Mouse (Mus musculus): ENCODE measurements around the gene Kif6. TPM values are rescaled to one million over a fixed set of nuclear protein-coding genes. Genes with fewer than 3 reads are reported as not detected.

Gene Kif6
- polyA plus RNA-seq, 1 experiment from 2014 or later: 3.1 TPM

DNA sequence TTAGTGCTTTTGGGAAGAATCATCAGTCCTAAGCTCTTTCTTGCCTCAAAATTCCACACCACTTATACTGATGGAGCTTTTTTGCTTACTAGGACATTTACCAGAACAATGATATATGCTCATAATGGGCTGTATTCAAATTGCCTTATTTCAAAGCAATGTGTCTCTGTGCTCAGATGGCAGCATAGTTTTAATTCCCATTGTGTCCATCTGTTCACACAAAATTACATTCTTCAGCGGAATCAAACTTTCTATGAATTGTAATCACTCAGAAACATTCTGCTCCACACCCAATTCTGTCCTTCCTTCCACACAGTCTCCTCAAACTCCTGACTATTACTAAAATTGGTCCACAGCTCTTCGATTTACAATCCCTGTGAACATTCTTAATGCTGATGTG, 94.3 kb downstream of the Kif6 start:
- Histone ChIP-seq H3K27ac (ENCODE audit: low read depth, low read length) (no peak overlapping the region), H3K9ac (ENCODE audit: low read depth, low read length) (no peak overlapping the region), H3K27me3 (ENCODE audit: control insufficient read depth, insufficient read depth, low read length) (no peaks in the 10 kb centered on the region), H3K36me3 (ENCODE audit: control insufficient read depth, insufficient read depth, low read length) (no peaks in the 10 kb centered on the region), H3K9me3 (ENCODE audit: control insufficient read depth, low read length) (no peaks in the 10 kb centered on the region), H3K4me2 (replicated peaks; ENCODE audit: low read depth, low read length) (no peak overlapping the region), H3K4me1 (replicated peaks; ENCODE audit: control insufficient read depth, insufficient read depth, low read length) (no peaks in the 10 kb centered on the region), H3K4me3 (ENCODE audit: low read depth, low read length) (no peak overlapping the region)
- WGBS: 80% methylated on average over 2 of the region's 2 CpGs
- DNase-seq (ENCODE audit: low spot score): no peak
- ATAC-seq (ENCODE audit: low FRiP score): no peak

DNA sequence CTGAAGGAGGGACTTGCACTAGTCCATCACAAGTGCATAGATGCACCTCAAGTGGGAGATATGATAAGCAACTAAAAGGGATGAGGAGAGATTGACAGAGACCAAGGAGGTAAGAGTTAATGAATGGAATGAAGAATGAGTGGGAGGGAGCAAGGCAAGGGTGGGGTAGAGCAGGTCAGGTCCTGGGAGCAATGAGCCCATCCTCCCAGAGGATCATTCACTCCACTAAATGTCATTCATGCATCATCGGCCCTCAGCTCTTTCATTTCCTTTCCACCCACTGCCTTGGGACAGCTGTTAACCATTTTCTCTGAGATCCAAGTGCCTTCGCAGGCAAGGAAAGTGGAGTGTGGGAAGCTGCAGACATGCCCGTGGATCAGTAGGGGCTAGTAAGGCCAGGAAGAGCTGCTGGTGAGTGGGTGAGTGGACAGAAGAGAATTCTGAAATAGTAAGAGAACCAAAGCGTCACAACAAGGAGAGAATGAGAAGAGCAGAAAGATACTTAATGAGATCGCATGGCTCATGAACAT, 95.2 kb downstream of the Kif6 start:
- ATAC-seq (ENCODE audit: low FRiP score) (no peak), DNase-seq (ENCODE audit: low spot score) (no peak)
- WGBS: 81% methylated on average over 5 of the region's 5 CpGs
- H3K9me3 ChIP-seq (ENCODE audit: control insufficient read depth, low read length): no peaks in the 10 kb centered on the region
- H3K4me1 ChIP-seq (replicated peaks; ENCODE audit: control insufficient read depth, insufficient read depth, low read length): no peaks in the 10 kb centered on the region
- H3K9ac ChIP-seq (ENCODE audit: low read depth, low read length): no peak overlapping the region
- no peak overlapping the region for H3K4me3 ChIP-seq (ENCODE audit: low read depth, low read length)
- no peaks in the 10 kb centered on the region for H3K27me3 ChIP-seq (ENCODE audit: control insufficient read depth, insufficient read depth, low read length)
- H3K27ac ChIP-seq (ENCODE audit: low read depth, low read length): no peak overlapping the region
- H3K4me2 ChIP-seq (replicated peaks; ENCODE audit: low read depth, low read length): no peak overlapping the region
- H3K36me3 ChIP-seq (ENCODE audit: control insufficient read depth, insufficient read depth, low read length): no peaks in the 10 kb centered on the region

DNA sequence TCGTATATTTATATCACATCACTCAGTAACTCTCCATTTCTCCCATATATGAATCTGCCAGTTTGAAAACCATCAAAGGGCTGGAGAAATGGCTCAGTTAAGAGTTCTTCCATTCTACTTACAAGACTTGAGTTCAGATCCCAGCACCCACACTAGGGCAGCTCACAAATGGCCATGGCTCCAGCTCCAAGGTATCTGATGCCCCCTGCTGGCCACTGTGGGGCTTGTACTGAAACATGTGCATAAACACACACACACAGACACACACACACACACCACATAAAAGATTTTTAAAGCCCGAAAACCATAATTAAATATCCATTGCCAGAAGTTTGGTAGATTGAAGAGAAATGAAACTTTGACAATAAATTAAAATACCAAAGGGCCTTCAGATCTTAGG, 111.3 kb downstream of the Kif6 start:
- ATAC-seq (ENCODE audit: low FRiP score): no peak

DNA sequence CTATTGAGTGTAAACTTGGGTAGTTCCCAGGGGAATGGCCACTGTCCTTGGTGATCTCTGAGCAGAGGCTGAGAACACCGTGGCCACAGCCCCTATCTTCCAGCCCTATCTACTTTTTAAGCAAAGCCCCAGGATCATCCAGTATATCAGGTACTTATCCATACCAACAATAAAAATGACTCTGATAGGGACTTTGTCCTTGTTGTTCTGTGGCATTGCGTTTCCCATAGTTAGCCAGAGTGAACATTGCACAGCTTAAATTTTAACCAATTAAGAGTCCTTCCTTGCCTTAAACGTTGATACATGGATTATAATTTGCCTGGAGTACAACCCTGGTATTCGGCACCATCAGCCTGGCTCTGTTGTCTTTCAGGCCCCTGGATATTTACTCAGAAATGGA, 112.0 kb downstream of the Kif6 start:
- no peak for ATAC-seq (ENCODE audit: low FRiP score)
- no peak for DNase-seq (ENCODE audit: low spot score)
- 90% methylated on average over 4 of the region's 4 CpGs for WGBS

More for the DNA sequence above, 111.3 kb downstream of the Kif6 start:
- 95% methylated on average over 2 of the region's 2 CpGs for WGBS
- Histone ChIP-seq H3K4me2 (replicated peaks; ENCODE audit: low read depth, low read length) (no peak overlapping the region), H3K36me3 (ENCODE audit: control insufficient read depth, insufficient read depth, low read length) (no peaks in the 10 kb centered on the region), H3K27me3 (ENCODE audit: control insufficient read depth, insufficient read depth, low read length) (no peaks in the 10 kb centered on the region), H3K9me3 (ENCODE audit: control insufficient read depth, low read length) (0 out of 2 replicates have a peak, but pooled peaks cover 2% of the 10 kb centered on the region), H3K4me3 (ENCODE audit: low read depth, low read length) (no peak overlapping the region), H3K4me1 (replicated peaks; ENCODE audit: control insufficient read depth, insufficient read depth, low read length) (no peaks in the 10 kb centered on the region), H3K9ac (ENCODE audit: low read depth, low read length) (no peak overlapping the region), H3K27ac (ENCODE audit: low read depth, low read length) (no peak overlapping the region)
- DNase-seq (ENCODE audit: low spot score): no peak

DNA sequence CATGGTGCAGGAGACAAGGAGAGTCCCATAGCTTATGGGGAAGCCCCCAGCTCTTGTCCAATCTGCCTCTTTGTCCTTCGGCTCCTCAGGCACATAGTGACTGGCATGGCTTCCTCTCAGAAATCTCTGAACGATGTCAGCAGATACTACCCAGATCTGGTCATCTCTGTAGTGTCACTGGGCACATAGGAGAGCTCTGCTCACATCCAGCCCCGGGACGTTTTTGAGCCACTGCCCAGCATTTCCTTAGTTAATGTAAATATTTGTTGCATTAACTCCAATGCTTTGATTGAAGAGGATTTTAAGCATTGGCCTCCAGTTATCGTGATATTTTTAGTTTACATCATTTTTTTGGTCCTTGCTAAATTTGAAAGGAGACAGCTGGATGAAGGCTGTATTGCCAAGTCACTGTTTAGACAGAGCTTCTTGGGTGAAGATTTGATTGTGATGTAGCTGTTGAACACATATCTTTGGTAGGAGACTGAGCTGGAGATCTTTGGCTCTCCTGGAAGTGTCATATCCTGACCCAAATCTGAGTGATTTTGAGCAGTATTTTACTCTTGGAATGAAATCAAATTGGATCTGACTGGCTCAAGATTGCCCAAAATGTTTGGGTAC, 112.6 kb downstream of the Kif6 start:
- Histone ChIP-seq H3K4me3 (ENCODE audit: low read depth, low read length) (no peak overlapping the region), H3K36me3 (ENCODE audit: control insufficient read depth, insufficient read depth, low read length) (no peaks in the 10 kb centered on the region), H3K9ac (ENCODE audit: low read depth, low read length) (no peak overlapping the region), H3K27me3 (ENCODE audit: control insufficient read depth, insufficient read depth, low read length) (no peaks in the 10 kb centered on the region), H3K4me2 (replicated peaks; ENCODE audit: low read depth, low read length) (no peak overlapping the region), H3K9me3 (ENCODE audit: control insufficient read depth, low read length) (0 out of 2 replicates have a peak, but pooled peaks cover 2% of the 10 kb centered on the region), H3K4me1 (replicated peaks; ENCODE audit: control insufficient read depth, insufficient read depth, low read length) (no peaks in the 10 kb centered on the region), H3K27ac (ENCODE audit: low read depth, low read length) (no peak overlapping the region)
- 88% methylated on average over 5 of the region's 5 CpGs for WGBS
- no peak for ATAC-seq (ENCODE audit: low FRiP score)
- no peak for DNase-seq (ENCODE audit: low spot score)

More for the DNA sequence above, 112.0 kb downstream of the Kif6 start:
- H3K9ac ChIP-seq (ENCODE audit: low read depth, low read length): no peak overlapping the region
- H3K4me1 ChIP-seq (replicated peaks; ENCODE audit: control insufficient read depth, insufficient read depth, low read length): no peaks in the 10 kb centered on the region
- H3K4me2 ChIP-seq (replicated peaks; ENCODE audit: low read depth, low read length): no peak overlapping the region
- H3K36me3 ChIP-seq (ENCODE audit: control insufficient read depth, insufficient read depth, low read length): no peaks in the 10 kb centered on the region
- no peak overlapping the region for H3K4me3 ChIP-seq (ENCODE audit: low read depth, low read length)
- H3K27me3 ChIP-seq (ENCODE audit: control insufficient read depth, insufficient read depth, low read length): no peaks in the 10 kb centered on the region
- no peak overlapping the region for H3K27ac ChIP-seq (ENCODE audit: low read depth, low read length)
- 0 out of 2 replicates have a peak, but pooled peaks cover 2% of the 10 kb centered on the region for H3K9me3 ChIP-seq (ENCODE audit: control insufficient read depth, low read length)

DNA sequence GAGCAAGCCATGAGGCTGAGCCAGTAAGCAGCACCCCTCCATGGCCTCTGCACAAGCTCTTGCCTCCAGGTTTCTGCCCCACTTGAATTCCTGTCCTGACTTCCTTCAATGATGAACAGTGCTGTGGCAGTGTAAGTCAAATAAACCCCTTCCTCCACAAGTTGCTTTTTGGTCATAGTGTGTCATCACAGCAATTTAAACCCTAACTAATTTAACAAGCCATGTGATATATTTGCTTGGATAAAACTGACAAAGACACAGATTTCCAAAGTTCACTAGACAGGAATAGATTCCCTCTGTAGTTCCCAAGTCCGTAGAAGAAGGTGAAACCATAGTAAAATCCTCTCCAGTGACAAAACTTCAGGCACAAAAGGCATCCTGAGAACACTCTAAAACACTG, 114.9 kb downstream of the Kif6 start:
- Histone ChIP-seq H3K9ac (ENCODE audit: low read depth, low read length) (no peak overlapping the region), H3K36me3 (ENCODE audit: control insufficient read depth, insufficient read depth, low read length) (no peaks in the 10 kb centered on the region), H3K4me2 (replicated peaks; ENCODE audit: low read depth, low read length) (no peak overlapping the region), H3K4me1 (replicated peaks; ENCODE audit: control insufficient read depth, insufficient read depth, low read length) (no peaks in the 10 kb centered on the region), H3K27ac (ENCODE audit: low read depth, low read length) (no peak overlapping the region), H3K4me3 (ENCODE audit: low read depth, low read length) (no peak overlapping the region), H3K27me3 (ENCODE audit: control insufficient read depth, insufficient read depth, low read length) (no peaks in the 10 kb centered on the region), H3K9me3 (ENCODE audit: control insufficient read depth, low read length) (0 out of 2 replicates have a peak, but pooled peaks cover 2% of the 10 kb centered on the region)
- no peak for ATAC-seq (ENCODE audit: low FRiP score)
- 95% methylated on average over 1 of the region's 1 CpGs for WGBS
- DNase-seq (ENCODE audit: low spot score): no peak

DNA sequence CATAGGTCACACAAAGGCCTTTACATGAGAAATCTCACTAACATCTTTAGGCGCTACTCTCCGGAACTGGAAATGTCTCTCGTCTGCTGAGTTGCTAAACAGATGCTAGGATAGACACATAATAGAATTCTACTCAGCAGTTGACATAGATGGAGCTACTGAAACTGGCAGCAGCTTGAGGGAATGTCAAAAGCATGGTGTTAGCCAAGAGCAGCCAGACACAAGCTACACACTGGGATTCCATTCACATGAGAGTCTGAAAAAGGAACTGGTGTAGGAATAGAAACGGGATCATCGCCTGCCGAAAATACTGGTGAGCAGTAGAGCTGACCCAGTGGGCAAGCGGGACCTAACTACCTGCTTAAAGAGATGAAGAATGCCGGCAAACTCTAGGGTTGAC, 117.8 kb downstream of the Kif6 start:
- Histone ChIP-seq H3K4me1 (replicated peaks; ENCODE audit: control insufficient read depth, insufficient read depth, low read length) (no peaks in the 10 kb centered on the region), H3K4me2 (replicated peaks; ENCODE audit: low read depth, low read length) (no peak overlapping the region), H3K27me3 (ENCODE audit: control insufficient read depth, insufficient read depth, low read length) (no peaks in the 10 kb centered on the region), H3K9me3 (ENCODE audit: control insufficient read depth, low read length) (no peaks in the 10 kb centered on the region), H3K27ac (ENCODE audit: low read depth, low read length) (no peak overlapping the region), H3K9ac (ENCODE audit: low read depth, low read length) (no peak overlapping the region), H3K36me3 (ENCODE audit: control insufficient read depth, insufficient read depth, low read length) (no peaks in the 10 kb centered on the region), H3K4me3 (ENCODE audit: low read depth, low read length) (no peak overlapping the region)
- no peak for ATAC-seq (ENCODE audit: low FRiP score)
- no peak for DNase-seq (ENCODE audit: low spot score)
- WGBS: 85% methylated on average over 8 of the region's 8 CpGs

DNA sequence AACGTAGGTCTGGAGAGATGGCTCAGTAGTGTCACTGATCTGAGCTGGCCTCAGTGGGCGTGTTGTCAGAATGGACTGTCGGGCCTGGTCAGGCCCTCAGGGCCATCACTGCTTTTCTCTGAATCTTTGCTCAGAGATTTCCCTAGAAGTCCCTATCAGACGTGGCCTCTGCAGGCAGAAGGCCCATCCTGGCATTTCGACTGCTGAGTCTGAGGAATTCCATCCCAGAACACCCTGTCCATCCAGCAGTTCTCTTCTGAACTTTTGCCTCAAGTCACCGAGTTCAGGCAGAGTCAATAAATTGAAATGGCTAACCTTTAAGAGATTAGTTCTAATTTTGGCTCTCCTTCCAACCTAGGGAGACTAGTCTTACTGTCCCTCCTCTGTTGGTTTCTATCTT, 119.1 kb downstream of the Kif6 start:
- Histone ChIP-seq H3K27me3 (ENCODE audit: control insufficient read depth, insufficient read depth, low read length) (no peaks in the 10 kb centered on the region), H3K4me3 (ENCODE audit: low read depth, low read length) (no peak overlapping the region), H3K9ac (ENCODE audit: low read depth, low read length) (no peak overlapping the region), H3K36me3 (ENCODE audit: control insufficient read depth, insufficient read depth, low read length) (no peaks in the 10 kb centered on the region), H3K9me3 (ENCODE audit: control insufficient read depth, low read length) (no peaks in the 10 kb centered on the region), H3K4me1 (replicated peaks; ENCODE audit: control insufficient read depth, insufficient read depth, low read length) (no peaks in the 10 kb centered on the region), H3K27ac (ENCODE audit: low read depth, low read length) (no peak overlapping the region), H3K4me2 (replicated peaks; ENCODE audit: low read depth, low read length) (no peak overlapping the region)
- ATAC-seq (ENCODE audit: low FRiP score) (no peak), DNase-seq (ENCODE audit: low spot score) (no peak)
- WGBS: 88% methylated on average over 6 of the region's 6 CpGs

DNA sequence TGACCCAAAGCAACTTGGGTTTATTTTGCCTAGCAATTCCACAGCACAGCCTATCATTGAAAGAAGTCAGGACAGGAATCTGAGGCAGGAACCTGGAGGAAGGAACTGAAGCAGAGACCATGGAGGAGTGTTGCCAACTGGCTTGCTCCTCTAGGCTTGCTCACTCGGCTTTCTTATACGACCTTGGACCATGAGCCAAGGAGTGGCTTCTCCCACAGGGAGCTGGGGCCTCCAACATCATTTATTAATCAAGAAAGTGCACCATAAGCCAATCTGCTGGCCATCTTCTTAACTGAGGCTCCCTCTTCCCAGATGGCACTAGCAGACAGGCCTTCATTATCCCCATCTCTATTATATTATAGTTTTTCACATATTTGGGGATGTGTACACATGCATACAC, 119.8 kb downstream of the Kif6 start:
- Histone ChIP-seq H3K27ac (ENCODE audit: low read depth, low read length) (no peak overlapping the region), H3K36me3 (ENCODE audit: control insufficient read depth, insufficient read depth, low read length) (no peaks in the 10 kb centered on the region), H3K9ac (ENCODE audit: low read depth, low read length) (no peak overlapping the region), H3K9me3 (ENCODE audit: control insufficient read depth, low read length) (no peaks in the 10 kb centered on the region), H3K4me2 (replicated peaks; ENCODE audit: low read depth, low read length) (no peak overlapping the region), H3K27me3 (ENCODE audit: control insufficient read depth, insufficient read depth, low read length) (no peaks in the 10 kb centered on the region), H3K4me3 (ENCODE audit: low read depth, low read length) (no peak overlapping the region), H3K4me1 (replicated peaks; ENCODE audit: control insufficient read depth, insufficient read depth, low read length) (no peaks in the 10 kb centered on the region)
- DNase-seq (ENCODE audit: low spot score) (no peak), ATAC-seq (ENCODE audit: low FRiP score) (no peak)
- WGBS: 92% methylated on average over 2 of the region's 2 CpGs
